In genomic region chr8:114923629-114924028, GRCm38 (mm10) we compare ENCODE assay signal across 7 mouse cellular contexts.
A peak's percentile ranks its signal among the peaks of the same experiment; 100 is the strongest.
DNase-seq lines count a peak whose midpoint lies in the region.

No protein-coding gene starts in this region.

- DNase-seq in gastrocnemius, adult 18-20 months (ENCODE audit: low spot score): peak; percentile 61
- DNase-seq in gastrocnemius, postnatal 36 days: no peak
- peak; percentile 7 for DNase-seq in MN1 (ENCODE audit: low spot score)
- peak; percentile 89 for DNase-seq in brain, adult 2 months (ENCODE audit: low read depth, low spot score)
- peak; percentile 42 for DNase-seq in layer of hippocampus, adult 9-11 months
- DNase-seq in spleen, postnatal 14 days (ENCODE audit: low spot score in 2 of 2): no peak
- no peak for DNase-seq in ovary, postnatal 14 days (ENCODE audit: low spot score)

- intact Hi-C loops in gastrocnemius, postnatal 36 days (cut with DNase I): no loop called here

Comparison
In these comparisons a context has a peak if more than half of its experiments do, and no peak if none do; other contexts are left out.
1. DNase-seq: peak in gastrocnemius, adult 18-20 months (single experiment), MN1 (single experiment), brain, adult 2 months (single experiment) and layer of hippocampus, adult 9-11 months (single experiment); none in gastrocnemius, postnatal 36 days (0 of 2), spleen, postnatal 14 days (0 of 2) and ovary, postnatal 14 days (single experiment).